Mouse (Mus musculus) left cerebral cortex, adult 18-20 months (tissue): ENCODE data around the gene Cltrn. TPM values are rescaled to one million over a fixed set of nuclear protein-coding genes. Genes with fewer than 3 reads are reported as not detected.

ENCODE experiments used
- DNase-seq, 2 experiments: peaks; one replicate each; pipeline ENCODE4 v3.0.0; 2021 to 2022; ENCODE audit warnings: low spot score in 2 of 2, mixed read lengths in 1 of 2
- long read RNA-seq, 2 experiments: library from polyadenylated mRNA; stranded (forward); transcript quantifications; one replicate each; pipeline ENCODE4 v2.0.0; 2021
- total RNA-seq, 2 experiments: library from RNA; stranded (reverse); gene quantifications; 2 replicates each; pipeline ENCODE4 v1.2.3; 2021

The Cltrn gene
- total RNA-seq = under 1 TPM in 1 of 2 experiments, not detected in 1; 0.44 TPM
- long read RNA-seq, experiment 1 = 0 reads
- long read RNA-seq, experiment 2 = 0 reads

- no peak for DNase-seq
Observed at GRCm38 (mm10) chrX:164088582-164088981, at the start of gene Cltrn. Gene Cltrn (plus strand): TSS chrX:164088830.

- no peak for DNase-seq
Observed at GRCm38 (mm10) chrX:164038882-164039281, 49.7 kb upstream of the Cltrn start.

GRCm38 (mm10) chrX:164042069-164042468 is 46.6 kb upstream of the Cltrn start:
- DNase-seq = peak; percentile 40 to 49

- no peak for DNase-seq
Observed at GRCm38 (mm10) chrX:164046736-164047135, 41.9 kb upstream of the Cltrn start.

- DNase-seq = no peak
Observed at GRCm38 (mm10) chrX:164055726-164056125, 32.9 kb upstream of the Cltrn start.

- no peak for DNase-seq
Observed at GRCm38 (mm10) chrX:164058523-164058922, 30.1 kb upstream of the Cltrn start.

GRCm38 (mm10) chrX:164059070-164059469 is 29.6 kb upstream of the Cltrn start:
- DNase-seq = no peak

- DNase-seq = peak; percentile 65 to 68
Observed at GRCm38 (mm10) chrX:164066185-164066584, 22.4 kb upstream of the Cltrn start.

- DNase-seq = no peak
Observed at GRCm38 (mm10) chrX:164068968-164069367, 19.7 kb upstream of the Cltrn start.

- peak; percentile 83 to 88 for DNase-seq
Observed at GRCm38 (mm10) chrX:164076040-164076775, 12.4 kb upstream of the Cltrn start, which contains the start of gene Siah1b. Gene Siah1b (minus strand): TSS chrX:164076493.

GRCm38 (mm10) chrX:164082030-164082429 is 6.6 kb upstream of the Cltrn start:
- no peak for DNase-seq

GRCm38 (mm10) chrX:164089916-164090315 is 1.3 kb downstream of the Cltrn start:
- no peak for DNase-seq

GRCm38 (mm10) chrX:164092300-164093169 is 3.9 kb downstream of the Cltrn start:
- DNase-seq = no peak

- DNase-seq = no peak
Observed at GRCm38 (mm10) chrX:164093435-164093834, 4.8 kb downstream of the Cltrn start.

GRCm38 (mm10) chrX:164095838-164096237 is 7.2 kb downstream of the Cltrn start:
- no peak for DNase-seq

- DNase-seq = no peak
Observed at GRCm38 (mm10) chrX:164101483-164101882, 12.9 kb downstream of the Cltrn start.

- no peak for DNase-seq
Observed at GRCm38 (mm10) chrX:164102198-164102597, 13.6 kb downstream of the Cltrn start.

- DNase-seq = no peak
Observed at GRCm38 (mm10) chrX:164102656-164103055, 14.0 kb downstream of the Cltrn start.

- no peak for DNase-seq
Observed at GRCm38 (mm10) chrX:164111146-164111545, 22.5 kb downstream of the Cltrn start.

GRCm38 (mm10) chrX:164113744-164114143 is 25.1 kb downstream of the Cltrn start:
- no peak for DNase-seq

GRCm38 (mm10) chrX:164123942-164124341 is 35.3 kb downstream of the Cltrn start:
- no peak for DNase-seq

- no peak for DNase-seq
Observed at GRCm38 (mm10) chrX:164133531-164133930, 44.9 kb downstream of the Cltrn start.
